Mouse (Mus musculus): ENCODE data around the gene Tmem42. TPM values are rescaled to one million over a fixed set of nuclear protein-coding genes. Genes with fewer than 3 reads are reported as not detected.

Tmem42 gene
- 21.5 and 23.3 TPM in 2 replicates for polyA plus RNA-seq (2015; fragmentation: Nextera tagmentation; extraction: Ambion mirVana)

DNA sequence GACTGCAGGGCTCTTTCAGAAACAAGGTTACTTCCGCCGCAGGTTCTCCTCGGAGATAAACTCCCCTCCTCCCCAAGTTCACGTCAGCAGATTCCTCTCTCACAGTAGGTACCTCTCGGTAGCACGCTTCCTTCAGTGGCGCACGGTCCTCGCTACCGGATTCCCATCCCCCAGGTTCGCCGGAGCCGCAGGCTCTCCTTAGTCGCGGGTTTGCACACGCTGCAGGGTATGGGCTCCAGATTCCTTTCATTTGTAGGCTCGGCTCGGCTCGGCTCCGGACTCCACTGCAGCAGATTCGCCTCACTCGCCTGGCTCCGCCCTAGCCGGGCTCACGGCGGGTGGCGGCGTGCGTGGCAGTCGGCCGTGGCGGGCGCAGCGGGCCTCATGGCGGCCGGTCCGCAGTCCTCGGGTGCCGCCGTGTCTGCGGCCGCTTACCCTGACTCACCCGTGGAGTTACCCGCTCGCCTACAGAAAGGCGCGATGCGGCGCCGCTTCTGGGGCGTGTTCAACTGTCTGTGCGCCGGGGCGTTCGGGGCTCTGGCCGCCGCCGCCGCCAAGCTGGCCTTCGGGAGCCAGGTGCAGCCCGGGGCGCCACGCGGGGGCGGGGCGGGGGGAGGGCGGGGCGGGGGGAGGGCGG lies at the start of gene Tmem42:
Gene Tmem42 (plus strand): TSS at position 332 of the 637 bp plus-strand sequence.
- peak within 1 kb of the TSS; percentile 64 for H3K4me2 ChIP-seq (ENCODE audit: low read length)
- H3K27ac ChIP-seq (ENCODE audit: low read length) = peak within 1 kb of the TSS; percentile 94
- H3K4me1 ChIP-seq (replicated peaks; ENCODE audit: control insufficient read depth, insufficient read depth, low read length) = peaks cover 13% of the 10 kb centered on the region
- H3K4me3 ChIP-seq (replicated peaks; ENCODE audit: low read length) = peak within 1 kb of the TSS; percentile 81
- under 1% methylated on average over 52 of the region's 69 CpGs for whole genome bisulfite sequencing
- ATAC-seq = peak; percentile 98
- no peaks in the 10 kb centered on the region for H3K27me3 ChIP-seq (replicated peaks; ENCODE audit: control insufficient read depth, insufficient read depth, low read length)
- H3K9me3 ChIP-seq (ENCODE audit: control insufficient read depth, low read length) = no peaks in the 10 kb centered on the region
- peak within 1 kb of the TSS; percentile 95 for H3K9ac ChIP-seq (replicated peaks; ENCODE audit: low read depth, low read length)
- no peaks in the 10 kb centered on the region for H3K36me3 ChIP-seq (ENCODE audit: control insufficient read depth, insufficient read depth)

DNA sequence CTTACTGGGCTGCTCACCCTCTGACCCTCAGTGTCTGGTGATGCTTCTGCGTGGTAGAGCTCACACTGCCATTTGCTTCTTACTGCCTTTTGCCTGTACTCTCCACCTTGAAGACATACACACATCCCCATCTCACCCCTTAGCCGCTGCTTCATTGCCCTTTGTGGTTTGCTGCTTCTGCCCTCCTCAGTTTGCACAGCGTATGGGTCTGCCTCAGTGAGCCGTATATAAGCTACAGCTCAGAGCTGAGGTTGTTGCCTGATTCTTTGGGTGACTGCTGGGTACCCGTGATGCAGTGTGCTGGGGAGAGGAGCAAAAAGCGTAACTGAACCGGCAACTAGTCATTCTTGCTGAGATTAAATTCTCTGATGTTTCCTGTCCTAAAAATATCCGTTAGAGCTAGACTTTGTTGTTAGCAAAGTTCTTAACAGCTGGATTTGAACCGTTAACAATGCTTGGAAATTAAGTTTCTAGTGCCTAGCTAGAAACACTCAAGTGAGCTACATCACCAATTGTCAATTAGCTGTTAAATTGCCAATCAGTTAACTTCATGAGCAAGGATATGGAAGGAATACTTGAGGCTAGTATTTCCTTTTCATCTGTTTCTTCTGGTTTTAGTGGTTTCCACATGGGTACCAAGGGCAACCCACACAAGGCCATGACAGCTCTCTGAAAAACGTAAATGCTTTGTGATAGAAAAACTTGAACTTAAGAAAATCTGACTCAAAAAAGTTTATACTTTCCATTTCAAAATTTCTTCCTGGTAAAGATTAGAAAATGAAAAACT lies 22.5 kb upstream of the Tmem42 start:
- WGBS = 94% methylated on average over 10 of the region's 10 CpGs
- ATAC-seq = no peak
- no peaks in the 10 kb centered on the region for H3K4me1 ChIP-seq (replicated peaks; ENCODE audit: control insufficient read depth, insufficient read depth, low read length)
- no peak overlapping the region for H3K9ac ChIP-seq (replicated peaks; ENCODE audit: low read depth, low read length)
- H3K9me3 ChIP-seq (ENCODE audit: control insufficient read depth, low read length) = no peaks in the 10 kb centered on the region
- H3K4me3 ChIP-seq (replicated peaks; ENCODE audit: low read length) = no peak overlapping the region
- H3K4me2 ChIP-seq (ENCODE audit: low read length) = no peak overlapping the region
- H3K36me3 ChIP-seq (ENCODE audit: control insufficient read depth, insufficient read depth) = peaks cover 7% of the 10 kb centered on the region
- H3K27ac ChIP-seq (ENCODE audit: low read length) = no peak overlapping the region
- H3K27me3 ChIP-seq (replicated peaks; ENCODE audit: control insufficient read depth, insufficient read depth, low read length) = no peaks in the 10 kb centered on the region

DNA sequence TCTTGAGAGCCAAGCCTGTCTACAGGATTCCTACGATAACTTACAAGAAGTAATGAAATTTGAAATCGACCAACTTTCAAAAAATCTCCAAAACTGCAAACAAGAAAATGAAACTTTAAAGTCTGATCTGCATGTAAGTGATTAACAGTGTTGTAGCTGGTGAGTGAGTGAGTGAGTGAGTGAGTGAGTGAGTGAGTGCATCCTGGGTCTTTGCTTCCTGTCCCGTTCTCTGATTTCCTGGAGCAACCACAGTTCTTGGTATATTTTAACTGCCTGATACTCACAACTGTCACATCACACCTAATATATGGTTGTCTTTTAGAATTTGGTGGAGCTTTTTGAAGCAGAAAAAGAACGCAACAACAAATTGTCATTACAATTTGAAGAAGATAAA lies 21.9 kb upstream of the Tmem42 start:
- no peak for ATAC-seq
- Histone ChIP-seq H3K4me2 (ENCODE audit: low read length) (no peak overlapping the region), H3K4me1 (replicated peaks; ENCODE audit: control insufficient read depth, insufficient read depth, low read length) (no peaks in the 10 kb centered on the region), H3K9me3 (ENCODE audit: control insufficient read depth, low read length) (no peaks in the 10 kb centered on the region), H3K4me3 (replicated peaks; ENCODE audit: low read length) (no peak overlapping the region), H3K36me3 (ENCODE audit: control insufficient read depth, insufficient read depth) (peaks cover 7% of the 10 kb centered on the region), H3K27ac (ENCODE audit: low read length) (no peak overlapping the region), H3K9ac (replicated peaks; ENCODE audit: low read depth, low read length) (no peak overlapping the region), H3K27me3 (replicated peaks; ENCODE audit: control insufficient read depth, insufficient read depth, low read length) (no peaks in the 10 kb centered on the region)
- WGBS = 97% methylated on average over 4 of the region's 4 CpGs

DNA sequence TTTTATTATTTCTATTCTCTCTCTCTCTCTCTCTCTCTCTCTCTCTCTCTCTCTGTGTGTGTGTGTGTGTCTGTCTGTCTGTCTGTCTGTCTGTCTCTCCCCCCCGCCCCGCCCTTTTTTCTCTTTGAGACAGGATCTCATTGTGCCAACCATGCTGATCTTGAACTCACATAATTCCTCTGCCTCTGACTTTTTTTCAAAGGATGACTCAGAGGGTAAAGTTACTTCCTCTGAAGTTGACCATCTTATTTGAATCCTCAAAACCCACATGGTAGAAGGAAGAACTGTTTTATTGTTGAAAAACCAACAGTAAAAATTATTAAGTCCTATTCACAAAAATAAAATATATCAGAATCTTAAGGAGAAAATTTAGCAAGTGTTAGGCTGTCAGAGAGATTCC lies 16.4 kb upstream of the Tmem42 start:
- H3K4me1 ChIP-seq (replicated peaks; ENCODE audit: control insufficient read depth, insufficient read depth, low read length) = no peaks in the 10 kb centered on the region
- WGBS = 100% methylated on average over 2 of the region's 2 CpGs
- no peak overlapping the region for H3K27ac ChIP-seq (ENCODE audit: low read length)
- no peaks in the 10 kb centered on the region for H3K9me3 ChIP-seq (ENCODE audit: control insufficient read depth, low read length)
- H3K9ac ChIP-seq (replicated peaks; ENCODE audit: low read depth, low read length) = no peak overlapping the region
- ATAC-seq = no peak
- no peak overlapping the region for H3K4me2 ChIP-seq (ENCODE audit: low read length)
- no peak overlapping the region for H3K4me3 ChIP-seq (replicated peaks; ENCODE audit: low read length)
- H3K27me3 ChIP-seq (replicated peaks; ENCODE audit: control insufficient read depth, insufficient read depth, low read length) = no peaks in the 10 kb centered on the region
- H3K36me3 ChIP-seq (ENCODE audit: control insufficient read depth, insufficient read depth) = peaks cover 5% of the 10 kb centered on the region

DNA sequence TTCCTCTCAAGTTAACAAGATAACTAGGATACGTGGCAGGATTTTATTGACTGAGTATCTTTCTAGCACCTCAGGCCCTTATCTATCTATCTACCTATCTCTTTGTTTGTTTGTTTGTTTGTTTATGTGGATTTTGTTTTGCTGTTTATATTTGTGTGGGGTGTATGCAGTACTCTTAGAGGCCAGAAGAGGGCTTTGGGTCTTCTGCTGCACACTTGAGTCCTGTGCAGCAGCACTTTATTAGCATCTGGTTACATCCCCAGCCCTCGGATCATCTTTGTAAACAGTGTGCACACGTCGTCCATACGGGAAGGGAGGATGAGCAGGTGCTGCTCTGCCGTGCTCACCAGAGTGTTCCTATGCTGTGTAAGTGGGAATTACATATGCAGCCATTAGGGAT lies 15.1 kb upstream of the Tmem42 start:
- Histone ChIP-seq H3K4me1 (replicated peaks; ENCODE audit: control insufficient read depth, insufficient read depth, low read length) (no peaks in the 10 kb centered on the region), H3K4me3 (replicated peaks; ENCODE audit: low read length) (no peak overlapping the region), H3K4me2 (ENCODE audit: low read length) (no peak overlapping the region), H3K36me3 (ENCODE audit: control insufficient read depth, insufficient read depth) (peaks cover 5% of the 10 kb centered on the region), H3K9me3 (ENCODE audit: control insufficient read depth, low read length) (no peaks in the 10 kb centered on the region), H3K27ac (ENCODE audit: low read length) (no peak overlapping the region), H3K9ac (replicated peaks; ENCODE audit: low read depth, low read length) (no peak overlapping the region), H3K27me3 (replicated peaks; ENCODE audit: control insufficient read depth, insufficient read depth, low read length) (no peaks in the 10 kb centered on the region)
- WGBS = 82% methylated on average over 6 of the region's 6 CpGs
- ATAC-seq = no peak

DNA sequence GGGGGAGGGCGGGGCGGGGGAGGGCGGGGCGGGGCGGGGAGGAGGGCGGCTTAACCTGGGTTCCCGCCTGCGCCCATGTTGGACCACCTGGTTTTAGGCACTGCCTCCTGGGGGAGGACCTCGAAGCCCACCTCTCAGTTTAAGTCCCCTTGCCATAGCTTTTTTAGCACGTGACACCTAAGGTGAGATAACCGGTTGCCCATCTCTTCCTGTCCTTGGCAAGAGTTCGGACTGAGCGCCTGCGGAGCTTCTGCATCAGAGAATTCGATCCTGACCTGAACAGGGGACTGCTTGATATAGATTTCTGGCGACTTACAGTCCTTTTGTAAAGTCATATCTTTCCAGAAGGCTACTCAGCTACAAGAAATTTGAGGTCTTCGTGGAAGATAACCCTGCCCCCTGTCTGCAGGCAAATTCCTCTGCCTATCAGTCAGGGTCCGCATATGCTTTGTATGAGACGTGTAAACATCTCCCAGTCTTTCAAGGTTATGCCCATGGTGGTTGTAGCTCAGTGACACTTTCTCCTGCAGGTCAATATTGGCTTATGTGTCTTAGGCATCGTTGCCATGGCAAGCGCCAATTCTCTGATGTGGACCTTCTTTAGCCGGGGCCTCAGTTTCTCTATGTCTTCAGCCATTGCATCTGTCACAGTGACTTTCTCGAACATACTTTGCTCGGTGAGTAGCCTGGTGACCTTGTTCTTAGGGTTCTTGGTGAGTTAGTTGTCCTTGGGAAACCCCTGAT lies 682 bp downstream of the Tmem42 start:
- WGBS = 41% methylated on average over 18 of the region's 24 CpGs
- H3K9ac ChIP-seq (replicated peaks; ENCODE audit: low read depth, low read length) = peak overlapping the region; percentile 95
- no peaks in the 10 kb centered on the region for H3K36me3 ChIP-seq (ENCODE audit: control insufficient read depth, insufficient read depth)
- H3K4me1 ChIP-seq (replicated peaks; ENCODE audit: control insufficient read depth, insufficient read depth, low read length) = peaks cover 13% of the 10 kb centered on the region
- no peak overlapping the region for H3K27ac ChIP-seq (ENCODE audit: low read length)
- no peaks in the 10 kb centered on the region for H3K27me3 ChIP-seq (replicated peaks; ENCODE audit: control insufficient read depth, insufficient read depth, low read length)
- 0 out of 2 replicates have a peak, but pooled peaks have one; percentile 1 for ATAC-seq
- peak overlapping the region; percentile 64 for H3K4me2 ChIP-seq (ENCODE audit: low read length)
- peak overlapping the region; percentile 81 for H3K4me3 ChIP-seq (replicated peaks; ENCODE audit: low read length)
- H3K9me3 ChIP-seq (ENCODE audit: control insufficient read depth, low read length) = no peaks in the 10 kb centered on the region

DNA sequence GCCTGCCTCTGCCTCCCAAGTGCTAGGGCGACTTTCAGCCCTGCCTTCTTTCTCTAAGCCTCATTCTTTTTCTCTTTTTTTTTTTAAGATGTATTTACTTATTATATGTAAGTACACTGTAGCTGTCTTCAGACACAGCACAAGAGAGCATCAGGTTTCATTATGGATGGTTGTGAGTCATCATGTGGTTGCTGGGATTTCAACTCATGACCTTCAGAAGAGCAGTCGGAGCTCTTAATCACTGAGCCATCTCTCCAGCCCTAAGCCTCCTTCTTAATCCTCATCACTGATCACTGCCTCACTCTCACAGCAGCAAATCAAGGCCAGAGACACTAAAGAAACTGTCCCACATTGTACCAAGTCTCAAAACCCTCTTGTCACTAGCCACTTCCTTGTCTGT lies 3.1 kb downstream of the Tmem42 start:
- H3K9me3 ChIP-seq (ENCODE audit: control insufficient read depth, low read length) = no peaks in the 10 kb centered on the region
- WGBS = 87% methylated on average over 2 of the region's 2 CpGs
- peaks cover 13% of the 10 kb centered on the region for H3K4me1 ChIP-seq (replicated peaks; ENCODE audit: control insufficient read depth, insufficient read depth, low read length)
- H3K9ac ChIP-seq (replicated peaks; ENCODE audit: low read depth, low read length) = no peak overlapping the region
- no peaks in the 10 kb centered on the region for H3K36me3 ChIP-seq (ENCODE audit: control insufficient read depth, insufficient read depth)
- no peak for ATAC-seq
- H3K27me3 ChIP-seq (replicated peaks; ENCODE audit: control insufficient read depth, insufficient read depth, low read length) = no peaks in the 10 kb centered on the region
- no peak overlapping the region for H3K4me2 ChIP-seq (ENCODE audit: low read length)
- no peak overlapping the region for H3K4me3 ChIP-seq (replicated peaks; ENCODE audit: low read length)
- no peak overlapping the region for H3K27ac ChIP-seq (ENCODE audit: low read length)

DNA sequence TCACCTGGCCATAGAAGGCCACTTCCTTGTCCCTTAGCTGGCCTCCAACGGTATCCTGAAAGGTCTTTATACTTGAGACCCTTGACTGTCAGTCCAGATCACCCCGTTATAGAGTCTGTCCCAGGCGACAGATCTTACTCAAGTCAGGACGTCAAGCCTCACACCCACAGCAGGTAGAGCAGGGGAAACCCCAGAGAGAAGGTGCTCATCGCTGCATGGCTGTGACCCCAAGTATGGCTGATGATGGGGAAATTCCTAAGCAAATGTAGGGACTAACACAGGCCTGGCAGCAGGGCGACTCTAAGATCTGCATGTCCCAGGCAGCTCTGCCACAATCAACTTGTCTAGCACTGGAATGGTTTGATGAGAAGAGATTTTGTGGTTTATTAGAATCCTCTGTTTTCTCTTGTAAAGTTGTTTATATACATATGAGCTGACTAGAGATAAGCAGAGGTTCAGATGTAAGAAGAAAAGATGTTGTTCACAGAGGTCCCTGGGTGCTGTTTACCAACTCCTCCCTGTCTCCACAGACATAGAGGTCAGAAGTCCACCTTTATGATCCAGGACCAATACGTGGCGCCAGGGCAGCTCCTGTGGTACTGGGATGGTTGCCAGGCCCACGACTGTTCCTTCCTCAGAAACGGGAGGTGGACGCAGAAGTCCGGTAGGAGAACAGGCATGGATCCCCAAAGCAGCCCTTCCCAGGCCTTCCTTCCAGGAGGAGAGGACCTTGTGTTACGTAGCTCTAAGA lies 10.5 kb downstream of the Tmem42 start:
- Histone ChIP-seq H3K27ac (ENCODE audit: low read length) (no peak overlapping the region), H3K9ac (replicated peaks; ENCODE audit: low read depth, low read length) (no peak overlapping the region), H3K4me3 (replicated peaks; ENCODE audit: low read length) (no peak overlapping the region), H3K36me3 (ENCODE audit: control insufficient read depth, insufficient read depth) (no peaks in the 10 kb centered on the region), H3K4me1 (replicated peaks; ENCODE audit: control insufficient read depth, insufficient read depth, low read length) (no peaks in the 10 kb centered on the region), H3K4me2 (ENCODE audit: low read length) (no peak overlapping the region), H3K9me3 (ENCODE audit: control insufficient read depth, low read length) (no peaks in the 10 kb centered on the region), H3K27me3 (replicated peaks; ENCODE audit: control insufficient read depth, insufficient read depth, low read length) (no peaks in the 10 kb centered on the region)
- WGBS = 88% methylated on average over 13 of the region's 13 CpGs
- ATAC-seq = no peak

DNA sequence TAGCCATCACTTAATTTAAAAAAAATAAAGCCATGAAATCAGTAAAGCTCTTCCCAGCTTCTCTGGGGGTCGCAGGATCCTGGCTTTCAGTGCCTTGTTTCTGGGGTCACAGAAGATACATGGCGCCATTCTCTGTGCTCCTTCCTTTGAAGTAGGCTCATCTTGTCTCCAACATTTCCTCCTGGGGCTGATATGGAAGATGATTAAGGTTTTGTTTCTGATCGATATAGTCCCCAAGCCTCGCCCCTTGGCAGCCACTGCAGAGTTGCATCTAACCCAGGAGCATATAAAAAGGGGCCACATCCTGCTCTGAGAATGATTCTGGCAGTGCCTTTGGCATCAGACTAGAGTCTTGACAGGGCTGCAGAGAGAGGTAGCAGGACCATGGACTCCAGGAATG lies 13.3 kb downstream of the Tmem42 start, which contains the start of gene Tgm4:
Gene Tgm4 (plus strand): TSS at position 301 of the 400 bp plus-strand sequence.
- Histone ChIP-seq H3K27me3 (replicated peaks; ENCODE audit: control insufficient read depth, insufficient read depth, low read length) (no peaks in the 10 kb centered on the region), H3K36me3 (ENCODE audit: control insufficient read depth, insufficient read depth) (no peaks in the 10 kb centered on the region), H3K27ac (ENCODE audit: low read length) (no peak within 1 kb of the TSS), H3K4me1 (replicated peaks; ENCODE audit: control insufficient read depth, insufficient read depth, low read length) (no peaks in the 10 kb centered on the region), H3K9ac (replicated peaks; ENCODE audit: low read depth, low read length) (no peak within 1 kb of the TSS), H3K4me2 (ENCODE audit: low read length) (no peak within 1 kb of the TSS), H3K4me3 (replicated peaks; ENCODE audit: low read length) (no peak within 1 kb of the TSS), H3K9me3 (ENCODE audit: control insufficient read depth, low read length) (no peaks in the 10 kb centered on the region)
- 87% methylated on average over 4 of the region's 4 CpGs for WGBS
- no peak for ATAC-seq

All from forebrain, embryonic 16.5 days (tissue).